20 mouse cellular contexts compared by ENCODE assay signal in the genomic region with DNA sequence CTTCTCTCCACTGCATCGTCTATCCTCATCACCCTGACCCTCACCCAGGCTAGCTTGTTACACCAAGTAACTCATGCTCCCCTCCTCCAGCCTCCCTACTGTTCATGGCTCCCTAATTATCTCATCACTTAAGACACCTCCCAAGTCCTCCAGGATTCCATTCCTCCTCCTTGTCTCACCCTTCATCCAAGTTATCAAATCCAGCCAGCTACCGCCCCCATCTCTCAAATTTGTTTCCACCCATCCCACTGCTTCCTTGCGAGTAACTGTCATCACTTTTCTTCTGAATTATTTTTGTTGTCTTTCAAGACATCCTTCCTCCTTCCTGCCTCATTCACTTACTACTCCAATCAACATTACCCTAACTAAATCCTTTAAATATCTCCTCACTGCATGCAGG.
A peak's percentile ranks its signal among the peaks of the same experiment; 100 is the strongest.
DNase-seq lines count a peak whose midpoint lies in the region; ATAC-seq lines count a peak whose summit lies in the region.
"Had no signal": no experiment of that assay in that cellular context is flagged by ENCODE, and none has a peak within 500 bp of the region (broad histone marks: within the 10 kb centered on the region; RNA-seq: fewer than 3 reads in every experiment).

No protein-coding gene starts in this region.

- H3K4me3 ChIP-seq in heart, embryonic 11.5 days (ENCODE audit: low read depth, low read length) = no peak overlapping the region

- DNase-seq in frontal cortex, postnatal 36 days (ENCODE audit: low spot score in 2 of 2) = no peak
- DNase-seq in heart, adult 11 months = peak; percentile 67
- DNase-seq in brain, adult 2 months (ENCODE audit: low read depth, low spot score) = peak; percentile 66
- no peak for DNase-seq in thymus, postnatal 0 days (ENCODE audit: low spot score)
- DNase-seq: adrenal gland, adult 2 months; adrenal gland, adult 8-10 months; adrenal gland, postnatal 10 days; adrenal gland, postnatal 14 days; adrenal gland, postnatal 25 days; adrenal gland, postnatal 36 days; B cell, adult 2 months; cerebellum, adult 11 months; cerebellum, adult 11-12 months; cerebellum, adult 18-20 months; cerebellum, adult 2 months had no signal

- no peaks in the 10 kb centered on the region for H3K27me3 ChIP-seq in heart, embryonic 11.5 days (ENCODE audit: control insufficient read depth, insufficient read depth, low read length)

- no peaks in the 10 kb centered on the region for H3K36me3 ChIP-seq in heart, embryonic 11.5 days (ENCODE audit: control insufficient read depth, insufficient read depth, low read length)
- H3K36me3 ChIP-seq: G1E had no signal

- H3K9ac ChIP-seq in heart, embryonic 11.5 days (ENCODE audit: low read depth, low read length) = no peak overlapping the region

- WGBS in heart, embryonic 11.5 days (ENCODE audit: insufficient replicate concordance) = 68% methylated on average over 3 of the region's 3 CpGs

- ATAC-seq in frontal cortex, adult (ENCODE audit: low TSS enrichment) = peak; percentile 76
- no peak for ATAC-seq in heart, embryonic 11.5 days (replicated peaks; ENCODE audit: insufficient number of reproducible peaks, low FRiP score, low TSS enrichment)
- ATAC-seq: activated CD4-positive, CD25-positive, alpha-beta regulatory T cell, adult 4 months; CD4-positive, CD25-positive, alpha-beta regulatory T cell, adult 4 months had no signal

- no peak overlapping the region for H3K4me2 ChIP-seq in heart, embryonic 11.5 days

- H3K4me1 ChIP-seq in heart, embryonic 11.5 days (ENCODE audit: control insufficient read depth, insufficient read depth, low read length) = no peaks in the 10 kb centered on the region

- H3K27ac ChIP-seq in heart, embryonic 11.5 days (ENCODE audit: low read depth, low read length) = no peak overlapping the region

- no peaks in the 10 kb centered on the region for H3K9me3 ChIP-seq in heart, embryonic 11.5 days (replicated peaks; ENCODE audit: control insufficient read depth, low read length)
- H3K9me3 ChIP-seq: G1E had no signal

Comparison
In these comparisons a context has a peak if more than half of its experiments do, and no peak if none do; other contexts are left out.
1. DNase-seq: peak in heart, adult 11 months (single experiment) and brain, adult 2 months (single experiment); none in frontal cortex, postnatal 36 days (0 of 2) and thymus, postnatal 0 days (single experiment).